Mouse (Mus musculus) T-cell, adult 66 days (primary cell): Measurements from ENCODE around the gene Pold4. TPM values are rescaled to one million over a fixed set of nuclear protein-coding genes. Genes with fewer than 3 reads are reported as not detected.

Experiments used
- total RNA-seq, 2 experiments: library from RNA; stranded (reverse); gene quantifications; 3 replicates in 1 of 2; 4 replicates in 1 of 2; pipeline ENCODE4 v1.2.4; 2023

Pold4 gene
- 10 to 100 TPM; 50.8 to 51.4 TPM for total RNA-seq

GRCm38 (mm10) chr19:4231253-4232185 lies at the start of gene Pold4:
Gene Pold4, plus strand, starts transcription at chr19:4231899.

GRCm38 (mm10) chr19:4190831-4191334 lies 40.8 kb upstream of the Pold4 start, which contains the start of gene Tbc1d10c:
Gene Tbc1d10c, minus strand, starts transcription at chr19:4191284.

GRCm38 (mm10) chr19:4191528-4192250 lies 40.0 kb upstream of the Pold4 start, which contains the start of gene Ppp1ca:
Gene Ppp1ca, plus strand, starts transcription at chr19:4192065.

GRCm38 (mm10) chr19:4201291-4201909 lies 30.3 kb upstream of the Pold4 start, which contains the start of gene Rad9a:
Gene Rad9a, minus strand, starts transcription at chr19:4201662.

GRCm38 (mm10) chr19:4214071-4214770 lies 17.5 kb upstream of the Pold4 start, which contains the start of the genes Clcf1 and AC109138.7:
Gene Clcf1, plus strand, starts transcription at chr19:4214238.
Gene AC109138.7, plus strand, starts transcription at chr19:4214357.

GRCm38 (mm10) chr19:4268566-4269361 lies 37.1 kb downstream of the Pold4 start, which contains the start of gene Ssh3:
Gene Ssh3, minus strand, starts transcription at chr19:4269180.

GRCm38 (mm10) chr19:4282898-4283553 lies 51.3 kb downstream of the Pold4 start, which contains the start of gene Ankrd13d:
Gene Ankrd13d, minus strand, starts transcription at chr19:4283137.

Other genes with a start within 250 kb of the Pold4 start
- gene Acy3, start 245.3 kb upstream of the Pold4 start, total RNA-seq, result not detected
- not detected for gene Tbx10, start 239.1 kb upstream of the Pold4 start, total RNA-seq
- gene Nudt8, start 231.3 kb upstream of the Pold4 start, total RNA-seq, result 1 to 10 TPM; 5.1 to 8.8 TPM
- gene Gm49405, start 231.3 kb upstream of the Pold4 start, total RNA-seq, result 1 to 10 TPM; 1.2 to 1.4 TPM
- gene Doc2g, start 228.6 kb upstream of the Pold4 start, total RNA-seq, result 1 to 10 TPM; 3.3 to 3.8 TPM
- 10 to 100 TPM; 92.7 to 97.9 TPM for gene Ndufv1, start 219.1 kb upstream of the Pold4 start, total RNA-seq
- 100 to 1,000 TPM; 219 to 238 TPM for gene Gstp1, start 193.9 kb upstream of the Pold4 start, total RNA-seq
- 10 to 100 TPM; 26.7 to 30.7 TPM for gene Gstp2, start 185.9 kb upstream of the Pold4 start, total RNA-seq
- gene Gstp3, start 172.3 kb upstream of the Pold4 start, total RNA-seq, result 10 to 100 TPM; 28.7 to 37.1 TPM
- not detected for gene Cabp2, start 150.3 kb upstream of the Pold4 start, total RNA-seq
- gene Cdk2ap2, start 134.7 kb upstream of the Pold4 start, total RNA-seq, result 100 to 1,000 TPM; 166 to 171 TPM
- gene Pitpnm1, start 131.9 kb upstream of the Pold4 start, total RNA-seq, result 100 to 1,000 TPM; 322 TPM
- gene Aip, start 106.0 kb upstream of the Pold4 start, total RNA-seq, result 100 to 1,000 TPM; 144 to 147 TPM
- gene Gpr152, start 92.1 kb upstream of the Pold4 start, total RNA-seq, result 1 to 10 TPM in 1 of 2 experiments, under 1 TPM in 1; 0.99 to 1.7 TPM
- gene Cabp4, start 87.9 kb upstream of the Pold4 start, total RNA-seq, result not detected
- gene Coro1b, start 83.3 kb upstream of the Pold4 start, total RNA-seq, result 100 to 1,000 TPM; 127 to 139 TPM
- gene Ptprcap, start 78.3 kb upstream of the Pold4 start, total RNA-seq, result 100 to 1,000 TPM; 313 to 348 TPM
- gene Rps6kb2, start 68.5 kb upstream of the Pold4 start, total RNA-seq, result 10 to 100 TPM; 34.8 to 49.8 TPM
- 10 to 100 TPM; 68.8 to 73.6 TPM for gene Carns1, start 56.4 kb upstream of the Pold4 start, total RNA-seq
- 100 to 1,000 TPM; 292 to 316 TPM for gene Tbc1d10c, start 40.6 kb upstream of the Pold4 start, total RNA-seq
- gene Ppp1ca, start 39.8 kb upstream of the Pold4 start, total RNA-seq, result 100 to 1,000 TPM; 386 to 415 TPM
- 10 to 100 TPM; 46.6 to 54.9 TPM for gene Rad9a, start 30.2 kb upstream of the Pold4 start, total RNA-seq
- gene Clcf1, start 17.7 kb upstream of the Pold4 start, total RNA-seq, result 100 to 1,000 TPM; 139 to 167 TPM
- not detected for gene AC109138.7, start 17.5 kb upstream of the Pold4 start, total RNA-seq
- 10 to 100 TPM; 17.8 to 18.9 TPM for gene Ssh3, start 37.3 kb downstream of the Pold4 start, total RNA-seq
- gene Ankrd13d, start 51.2 kb downstream of the Pold4 start, total RNA-seq, result 10 to 100 TPM; 19.0 to 20.5 TPM
- 100 to 1,000 TPM; 399 to 431 TPM for gene Grk2, start 74.3 kb downstream of the Pold4 start, total RNA-seq
- 100 to 1,000 TPM; 155 to 160 TPM for gene Kdm2a, start 166.4 kb downstream of the Pold4 start, total RNA-seq
- 1 to 10 TPM in 1 of 2 experiments, under 1 TPM in 1; 0.39 to 1.8 TPM for gene Rhod, start 207.5 kb downstream of the Pold4 start, total RNA-seq
- not detected for gene Syt12, start 245.5 kb downstream of the Pold4 start, total RNA-seq